Mouse (Mus musculus) MN1 (cell line): ENCODE data around the gene Olfr371.
A peak's percentile ranks its signal among the peaks of the same experiment; 100 is the strongest.

ENCODE experiments used
- DNase-seq: peaks from one replicate; pipeline ENCODE4 v3.0.0-alpha.2; 2016; ENCODE audit warnings: low spot score

Gene Olfr371

DNA sequence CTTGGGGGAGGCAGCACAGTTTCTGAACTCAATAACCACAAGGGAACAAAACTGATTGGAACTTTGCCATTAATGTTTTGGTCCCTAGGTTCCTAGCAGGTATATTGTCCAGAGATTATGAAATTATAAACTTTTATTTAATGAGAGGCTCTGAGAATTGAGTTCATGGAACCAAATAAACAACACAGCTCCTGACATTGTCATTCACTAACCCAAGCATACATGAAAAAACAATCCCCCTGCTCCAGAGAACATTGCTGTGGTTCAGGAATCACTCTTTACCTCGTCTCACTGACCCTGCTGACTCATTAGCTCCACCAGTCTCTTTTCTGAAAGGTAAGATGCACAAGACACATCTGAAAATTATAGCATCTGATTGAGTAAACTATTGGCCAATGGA, at the start of gene Olfr371:
Olfr371 (plus strand) TSS at position 301 of the 400 bp plus-strand sequence.
- no peak for DNase-seq

GRCm38 (mm10) chr8:85192346-85192745, 33.4 kb upstream of the Olfr371 start:
- peak; percentile 2 for DNase-seq

- peak; percentile 5 for DNase-seq
Observed at GRCm38 (mm10) chr8:85220220-85220619, 5.6 kb upstream of the Olfr371 start.

- peak; percentile 5 for DNase-seq
Observed at GRCm38 (mm10) chr8:85220992-85221391, 4.8 kb upstream of the Olfr371 start.

DNA sequence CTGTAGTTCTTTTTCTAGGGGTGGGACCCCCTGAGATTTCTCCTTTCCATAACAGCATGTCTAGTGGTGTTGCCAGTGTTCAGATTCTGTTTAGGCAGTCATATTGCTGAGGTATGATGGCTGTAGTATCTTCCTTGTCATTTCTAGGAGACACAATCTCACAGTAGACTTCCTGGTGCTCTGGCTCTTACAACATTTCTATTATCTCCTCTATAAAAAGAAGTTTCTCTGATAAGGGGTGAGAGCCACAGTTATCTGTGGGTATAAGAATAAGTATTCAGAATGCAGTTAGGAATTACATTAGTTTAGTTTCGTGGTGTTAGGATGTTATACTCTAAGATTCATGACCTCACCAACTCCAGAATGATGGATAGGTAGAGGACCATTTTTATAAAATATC, 1.5 kb downstream of the Olfr371 start:
- no peak for DNase-seq
